8 mouse cellular contexts compared by ENCODE assay signal in genomic region chr2:85036507-85037046, GRCm38 (mm10). TPM values are rescaled to one million over a fixed set of nuclear protein-coding genes. Genes with fewer than 3 reads are reported as not detected.
DNase-seq lines count a peak whose midpoint lies in the region; ATAC-seq and TF ChIP-seq lines count a peak whose summit lies in the region.

No protein-coding gene starts in this region.

- H3K27ac ChIP-seq in kidney, postnatal 0 days = peak overlapping the region; percentile 40; the same call in 1 of the 2 replicates
- peak overlapping the region; percentile 71 for H3K27ac ChIP-seq in hindbrain, embryonic 14.5 days
- H3K27ac ChIP-seq in midbrain, embryonic 14.5 days (replicated peaks; ENCODE audit: low read depth, low read length) = peak overlapping the region; percentile 74; the same call in 1 of the 2 replicates

- H3K9ac ChIP-seq in kidney, postnatal 0 days (ENCODE audit: low read depth, low read length) = peak overlapping the region; percentile 93
- H3K9ac ChIP-seq in hindbrain, embryonic 14.5 days = peak overlapping the region; percentile 92
- peak overlapping the region; percentile 91 for H3K9ac ChIP-seq in midbrain, embryonic 14.5 days (replicated peaks; ENCODE audit: low read length)

- DNase-seq in kidney, postnatal 0 days (ENCODE audit: low spot score) = peak; percentile 14
- DNase-seq in kidney, postnatal 10 days = no peak
- DNase-seq in hindbrain, embryonic 14.5 days (ENCODE audit: low spot score) = no peak
- no peak for DNase-seq in midbrain, embryonic 14.5 days
- DNase-seq in spleen, adult 18-20 months = no peak
- no peak for DNase-seq in gastrocnemius, postnatal 36 days
- no peak for DNase-seq in left cerebral cortex, adult 8-10 months (ENCODE audit: low spot score in 2 of 2)

- no peaks in the 10 kb centered on the region for H3K9me3 ChIP-seq in kidney, postnatal 0 days (replicated peaks; ENCODE audit: low read length)
- no peaks in the 10 kb centered on the region for H3K9me3 ChIP-seq in hindbrain, embryonic 14.5 days (ENCODE audit: control insufficient read depth, low read length)
- no peaks in the 10 kb centered on the region for H3K9me3 ChIP-seq in midbrain, embryonic 14.5 days (ENCODE audit: control insufficient read depth, low read length)

- intact Hi-C loops in gastrocnemius, postnatal 36 days (cut with DNase I) = no loop called here

- H3K4me1 ChIP-seq in kidney, postnatal 0 days (replicated peaks; ENCODE audit: insufficient read depth, low read length) = peaks cover 11% of the 10 kb centered on the region
- peaks cover 16% of the 10 kb centered on the region for H3K4me1 ChIP-seq in hindbrain, embryonic 14.5 days (replicated peaks; ENCODE audit: control insufficient read depth, insufficient read depth, low read length)
- peaks cover 11% of the 10 kb centered on the region for H3K4me1 ChIP-seq in midbrain, embryonic 14.5 days (ENCODE audit: control insufficient read depth, insufficient read depth, low read length)

- WGBS in kidney, postnatal 0 days = 5% methylated on average over 11 of the region's 11 CpGs
- 10% methylated on average over 11 of the region's 11 CpGs for WGBS in hindbrain, embryonic 14.5 days
- 11% methylated on average over 11 of the region's 11 CpGs for WGBS in midbrain, embryonic 14.5 days

- TF ChIP-seq CTCF in kidney, postnatal 0 days (IDR thresholded peaks at IDR 0.05; ENCODE audit: low read depth) = no peak

- peaks cover 22% of the 10 kb centered on the region for H3K36me3 ChIP-seq in kidney, postnatal 0 days (ENCODE audit: insufficient read depth, low read length)
- H3K36me3 ChIP-seq in hindbrain, embryonic 14.5 days (replicated peaks; ENCODE audit: control insufficient read depth, insufficient read depth) = peaks cover 21% of the 10 kb centered on the region
- peaks cover 26% of the 10 kb centered on the region for H3K36me3 ChIP-seq in midbrain, embryonic 14.5 days (ENCODE audit: control insufficient read depth, insufficient read depth, low read length)

- ATAC-seq in kidney, postnatal 0 days (replicated peaks; ENCODE audit: low FRiP score, low read depth) = peak; percentile 12
- ATAC-seq in common myeloid progenitor, adult 5-6 weeks (replicated peaks; ENCODE audit: low read depth, poor library complexity, severe bottlenecking) = 0 out of 2 replicates have a peak, but pooled peaks have one; percentile 1
- peak; percentile 38 for ATAC-seq in hindbrain, embryonic 14.5 days (ENCODE audit: low FRiP score)
- ATAC-seq in midbrain, embryonic 14.5 days (ENCODE audit: low FRiP score, low TSS enrichment) = peak; percentile 19; the same call in 1 of the 2 replicates

- no peaks in the 10 kb centered on the region for H3K27me3 ChIP-seq in kidney, postnatal 0 days (ENCODE audit: insufficient read depth, low read length)
- H3K27me3 ChIP-seq in hindbrain, embryonic 14.5 days (ENCODE audit: control insufficient read depth, insufficient read depth, low read length) = no peaks in the 10 kb centered on the region
- H3K27me3 ChIP-seq in midbrain, embryonic 14.5 days (ENCODE audit: control insufficient read depth, insufficient read depth, low read length) = no peaks in the 10 kb centered on the region

- peak overlapping the region; percentile 76 for H3K4me3 ChIP-seq in kidney, postnatal 0 days (replicated peaks; ENCODE audit: low read depth, low read length)
- H3K4me3 ChIP-seq in hindbrain, embryonic 14.5 days (replicated peaks; ENCODE audit: low read length) = peak overlapping the region; percentile 69
- H3K4me3 ChIP-seq in midbrain, embryonic 14.5 days (replicated peaks; ENCODE audit: low read depth, low read length) = peak overlapping the region; percentile 77

- peak overlapping the region; percentile 74 for H3K4me2 ChIP-seq in kidney, postnatal 0 days (ENCODE audit: low read length)
- H3K4me2 ChIP-seq in hindbrain, embryonic 14.5 days (replicated peaks) = peak overlapping the region; percentile 89
- H3K4me2 ChIP-seq in midbrain, embryonic 14.5 days (ENCODE audit: low read length) = peak overlapping the region; percentile 72

RNA-seq across cellular contexts. Expression of gene Ssrp1, which starts 0.5 kb away (rescaled TPM):
- polyA plus RNA-seq in kidney, postnatal 0 days (2015; fragmentation: Nextera tagmentation; extraction: Ambion mirVana) = 167 and 194 TPM in 2 replicates
- 433 and 486 TPM in 2 replicates for total RNA-seq in common myeloid progenitor, adult 5-6 weeks (2017)
- 169 and 178 TPM in 2 replicates for polyA plus RNA-seq in hindbrain, embryonic 14.5 days (2014; fragmentation: Nextera tagmentation; extraction: Ambion mirVana)
- 160 and 204 TPM in 2 replicates for polyA plus RNA-seq in midbrain, embryonic 14.5 days (2014; fragmentation: Nextera tagmentation; extraction: Ambion mirVana)
- 10 to 100 TPM; 24.4 to 28.3 TPM for total RNA-seq in gastrocnemius, postnatal 36 days (2021)
- 100 to 1,000 TPM in 3 of 4 experiments, 10 to 100 TPM in 1; 99.9 to 112 (median 106) TPM for total RNA-seq in left cerebral cortex, adult 8-10 months (2022)

RNA-seq across cellular contexts. Expression of gene P2rx3, which starts 0.7 kb away (rescaled TPM):
- polyA plus RNA-seq in kidney, postnatal 0 days (2015; fragmentation: Nextera tagmentation; extraction: Ambion mirVana) = 0.14 and 0.40 TPM in 2 replicates
- total RNA-seq in common myeloid progenitor, adult 5-6 weeks (2017) = not detected in 2 replicates
- 2.9 and 4.1 TPM in 2 replicates for polyA plus RNA-seq in hindbrain, embryonic 14.5 days (2014; fragmentation: Nextera tagmentation; extraction: Ambion mirVana)
- polyA plus RNA-seq in midbrain, embryonic 14.5 days (2014; fragmentation: Nextera tagmentation; extraction: Ambion mirVana) = 0.91 and 1.5 TPM in 2 replicates
- under 1 TPM; 0.57 to 0.69 TPM for total RNA-seq in gastrocnemius, postnatal 36 days (2021)
- 1 to 10 TPM; 1.7 to 3.3 (median 2.3) TPM for total RNA-seq in left cerebral cortex, adult 8-10 months (2022)

RNA-seq across cellular contexts. Expression of gene Tnks1bp1, which starts 11.2 kb away (rescaled TPM):
- 21.8 and 27.9 TPM in 2 replicates for polyA plus RNA-seq in kidney, postnatal 0 days (2015; fragmentation: Nextera tagmentation; extraction: Ambion mirVana)
- total RNA-seq in common myeloid progenitor, adult 5-6 weeks (2017) = 2.9 and 5.1 TPM in 2 replicates
- 6.1 and 6.5 TPM in 2 replicates for polyA plus RNA-seq in hindbrain, embryonic 14.5 days (2014; fragmentation: Nextera tagmentation; extraction: Ambion mirVana)
- 7.9 and 10.4 TPM in 2 replicates for polyA plus RNA-seq in midbrain, embryonic 14.5 days (2014; fragmentation: Nextera tagmentation; extraction: Ambion mirVana)
- total RNA-seq in gastrocnemius, postnatal 36 days (2021) = 10 to 100 TPM; 27.2 to 29.6 TPM
- total RNA-seq in left cerebral cortex, adult 8-10 months (2022) = 100 to 1,000 TPM in 3 of 4 experiments, 10 to 100 TPM in 1; 96.3 to 122 (median 110) TPM

RNA-seq across cellular contexts. Expression of gene Prg3, which starts 48.6 kb away (rescaled TPM):
- polyA plus RNA-seq in kidney, postnatal 0 days (2015; fragmentation: Nextera tagmentation; extraction: Ambion mirVana) = not detected in 2 replicates
- total RNA-seq in common myeloid progenitor, adult 5-6 weeks (2017) = 2.8 and 7.1 TPM in 2 replicates
- not detected in 2 replicates for polyA plus RNA-seq in hindbrain, embryonic 14.5 days (2014; fragmentation: Nextera tagmentation; extraction: Ambion mirVana)
- not detected in 2 replicates for polyA plus RNA-seq in midbrain, embryonic 14.5 days (2014; fragmentation: Nextera tagmentation; extraction: Ambion mirVana)
- not detected for total RNA-seq in gastrocnemius, postnatal 36 days (2021)
- not detected for total RNA-seq in left cerebral cortex, adult 8-10 months (2022)

RNA-seq across cellular contexts. Expression of gene Prg2, which starts 56.3 kb away (rescaled TPM):
- polyA plus RNA-seq in kidney, postnatal 0 days (2015; fragmentation: Nextera tagmentation; extraction: Ambion mirVana) = not detected in 2 replicates
- total RNA-seq in common myeloid progenitor, adult 5-6 weeks (2017) = 26.2 and 36.6 TPM in 2 replicates
- polyA plus RNA-seq in hindbrain, embryonic 14.5 days (2014; fragmentation: Nextera tagmentation; extraction: Ambion mirVana) = not detected in 2 replicates
- not detected in 2 replicates for polyA plus RNA-seq in midbrain, embryonic 14.5 days (2014; fragmentation: Nextera tagmentation; extraction: Ambion mirVana)
- total RNA-seq in gastrocnemius, postnatal 36 days (2021) = not detected
- under 1 TPM in 1 of 4 experiments, not detected in 3; 0.61 TPM for total RNA-seq in left cerebral cortex, adult 8-10 months (2022)
